Mouse (Mus musculus): ENCODE results near the gene Klf17.
"Not testable (repeated sequence)": the region's sequence is repeated elsewhere in the genome, so short reads cannot be mapped to it uniquely, and the experiment has no call there.

Klf17 gene

GRCm38 (mm10) chr4:117765416-117765815 is at the start of gene Klf17:
Gene Klf17 (minus strand): TSS chr4:117765648.
- no peak for DNase-seq (ENCODE audit: low spot score)

DNA sequence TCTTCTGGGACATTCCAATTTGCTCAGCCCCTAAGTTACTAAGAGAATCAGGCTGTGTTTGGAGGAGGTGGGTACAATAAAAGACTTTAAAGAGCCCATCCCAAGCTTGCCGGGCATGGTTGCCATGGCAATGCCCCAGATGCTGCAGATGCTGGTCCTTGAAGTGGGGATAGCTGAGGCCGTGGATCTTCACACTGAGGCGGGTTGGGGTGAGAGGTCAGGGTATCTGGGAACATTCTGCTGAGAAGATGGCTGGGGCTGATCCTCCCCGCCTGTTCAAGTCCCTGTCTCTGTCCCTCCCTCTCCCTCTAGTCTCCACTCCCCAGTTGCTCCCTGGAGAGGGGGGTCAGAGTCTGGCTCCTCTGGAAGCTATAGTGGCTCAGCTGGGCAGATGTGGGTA is 48.9 kb upstream of the Klf17 start:
- DNase-seq (ENCODE audit: low spot score), result no peak

- no peak for DNase-seq (ENCODE audit: low spot score)
These were observed 48.2 kb upstream of the Klf17 start for GRCm38 (mm10) chr4:117813591-117814192.

DNA sequence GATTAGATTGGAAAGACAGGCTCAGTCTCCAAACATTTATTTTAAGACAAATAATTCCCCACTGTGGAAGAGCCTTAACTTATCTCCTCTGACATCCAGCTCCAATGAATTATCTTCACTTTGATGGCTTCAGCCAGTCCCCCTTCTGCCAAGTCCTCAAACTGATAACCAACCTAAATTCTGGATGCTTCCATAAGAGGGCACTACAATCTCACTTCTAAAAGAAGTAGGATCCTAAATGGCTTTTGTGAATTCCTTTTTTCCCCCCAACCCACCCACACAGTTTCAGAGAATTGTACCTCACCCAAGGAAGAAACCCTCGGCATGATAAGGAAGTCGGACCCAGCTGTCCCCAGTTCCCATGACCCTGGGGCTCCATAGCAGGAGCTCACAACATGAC is 45.5 kb upstream of the Klf17 start:
- no peak for DNase-seq (ENCODE audit: low spot score)

DNA sequence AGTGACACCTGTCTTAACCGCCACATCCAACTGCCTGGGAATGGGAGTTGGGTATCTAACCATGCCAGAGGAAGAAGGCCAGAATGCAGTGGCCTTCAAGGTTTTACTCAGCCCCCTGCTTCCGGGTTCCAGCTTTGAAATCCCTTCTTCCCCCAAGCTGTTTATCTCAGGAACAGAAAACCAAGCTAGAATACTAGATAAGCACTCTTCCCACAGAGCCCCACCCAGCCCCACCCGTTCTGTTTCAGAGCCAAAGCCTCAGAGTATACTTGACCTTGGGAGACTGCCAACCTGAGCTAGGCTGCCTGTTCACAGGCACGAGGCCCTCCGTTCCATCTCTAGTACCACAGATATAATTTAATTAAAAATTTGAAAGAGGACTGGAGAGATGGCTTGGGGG is 41.5 kb upstream of the Klf17 start:
- no peak for DNase-seq (ENCODE audit: low spot score)

DNA sequence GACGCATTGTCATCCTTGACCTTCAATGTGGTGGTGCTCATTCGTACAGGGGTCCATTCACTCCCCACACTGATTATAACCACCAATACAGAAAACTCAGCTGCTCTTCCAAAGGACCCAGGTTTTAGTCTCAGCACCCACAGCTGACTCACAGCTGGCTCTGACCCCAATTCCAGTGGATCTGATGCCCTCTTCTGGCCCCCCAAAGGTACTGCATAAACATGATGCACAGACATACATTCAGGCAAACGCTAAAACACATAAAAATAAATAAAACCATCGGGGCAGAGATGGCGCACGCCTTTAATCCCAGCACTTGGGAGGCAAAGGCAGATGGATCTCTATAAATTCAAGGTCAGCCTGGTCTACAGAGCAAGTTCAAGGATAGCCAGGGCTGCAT is 34.5 kb upstream of the Klf17 start:
- DNase-seq (ENCODE audit: low spot score), result no peak

DNA sequence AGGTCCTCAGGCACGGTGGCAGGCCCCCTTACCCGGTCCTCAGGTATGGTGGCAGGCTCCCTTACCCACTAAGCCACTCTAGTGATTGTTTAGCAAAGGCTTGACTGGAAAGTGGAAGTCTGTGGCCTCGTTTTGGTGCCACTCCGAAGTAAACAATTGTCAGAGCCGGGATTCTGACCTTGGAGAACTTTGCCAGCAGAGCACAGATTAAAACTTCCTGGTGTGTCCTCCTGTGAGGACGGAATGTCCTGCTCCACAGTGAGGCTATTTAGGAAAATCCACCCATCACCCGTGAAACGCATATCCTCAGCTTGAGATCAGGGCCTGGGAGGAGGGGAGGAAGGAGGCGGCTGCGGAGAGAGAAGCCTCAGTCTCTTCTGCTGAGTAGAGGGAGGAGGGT is 22.9 kb upstream of the Klf17 start:
- no peak for DNase-seq (ENCODE audit: low spot score)

DNA sequence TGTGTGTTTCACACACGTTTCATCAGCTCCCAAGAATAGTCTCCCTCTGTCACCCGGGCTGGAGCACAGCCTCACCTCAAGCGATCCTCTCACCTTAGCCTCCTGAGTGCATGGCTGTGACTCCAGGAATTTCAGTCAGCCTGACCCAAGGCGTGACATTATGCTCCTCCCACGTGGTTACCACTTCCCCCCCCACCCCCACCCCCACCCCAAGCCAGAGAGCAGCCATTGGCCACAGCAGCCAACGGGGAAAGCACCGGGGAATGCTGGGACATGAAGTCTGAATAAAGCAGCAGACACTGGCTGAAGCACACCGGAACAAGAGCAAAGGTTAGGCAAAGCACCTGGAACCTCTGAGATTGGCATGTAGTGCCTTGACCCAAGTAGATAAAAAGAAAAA is 21.5 kb upstream of the Klf17 start:
- DNase-seq (ENCODE audit: low spot score), result no peak

- DNase-seq (ENCODE audit: low spot score), result no peak
These were observed 17.5 kb upstream of the Klf17 start for GRCm38 (mm10) chr4:117782908-117783307.

DNA sequence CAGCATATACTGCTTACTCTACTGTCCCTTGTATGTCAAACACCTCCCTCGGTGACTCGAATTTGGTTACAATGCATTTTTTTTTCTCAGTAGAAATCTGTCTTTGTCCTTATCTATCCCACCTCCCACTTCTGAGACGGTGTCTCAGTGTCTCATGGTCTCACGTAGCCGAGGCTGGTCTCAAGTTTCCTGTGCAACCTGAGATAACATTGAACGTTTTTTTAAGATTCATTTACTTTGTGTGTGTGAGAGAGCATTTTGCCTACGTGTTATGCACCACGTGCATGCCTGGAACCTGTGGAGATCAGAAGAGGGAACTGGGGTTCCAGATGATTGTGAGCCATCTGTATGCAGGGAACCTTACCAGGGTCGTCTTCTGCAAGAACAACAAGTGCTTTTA is 7.5 kb upstream of the Klf17 start:
- no peak for DNase-seq (ENCODE audit: low spot score)

DNA sequence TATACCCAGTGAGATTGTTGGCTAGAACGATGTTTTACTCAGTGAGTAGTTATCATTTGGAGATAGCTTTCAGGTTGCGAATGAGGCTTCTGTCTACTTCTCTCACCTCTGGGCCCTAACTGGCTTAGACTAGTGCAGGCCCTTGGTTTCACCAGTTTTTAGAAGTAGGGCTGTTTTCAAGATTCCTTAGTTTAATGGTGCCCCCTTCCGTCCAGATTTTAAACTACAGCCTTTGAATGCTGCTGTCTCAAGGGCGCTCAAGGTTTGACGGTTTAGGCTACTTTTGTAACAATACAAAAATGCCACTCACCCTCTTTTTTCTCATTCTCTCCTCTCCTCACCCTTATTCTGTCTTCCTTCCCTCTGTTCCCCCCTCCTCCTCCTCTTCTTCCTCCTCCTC is 5.5 kb upstream of the Klf17 start:
- DNase-seq (ENCODE audit: low spot score), result peak; percentile 85

DNA sequence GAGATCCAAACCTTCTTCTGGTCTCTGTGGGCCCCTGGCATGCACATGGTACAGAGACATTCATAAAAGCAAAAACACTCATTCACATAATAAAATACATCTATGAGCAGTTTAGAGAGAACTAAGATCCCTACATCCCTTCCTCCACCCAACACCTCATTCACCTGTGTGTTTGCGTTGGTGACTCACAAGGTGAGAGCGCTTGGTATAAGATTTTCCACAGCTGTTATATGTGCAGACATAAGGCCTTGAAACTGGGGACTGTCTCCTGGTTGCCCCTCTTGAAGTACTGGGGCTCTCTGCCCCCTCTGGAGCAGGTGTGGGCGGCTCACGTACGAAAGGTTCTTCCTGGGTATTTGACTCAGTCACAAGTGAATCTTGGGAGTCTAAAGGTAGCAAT is 5.3 kb downstream of the Klf17 start:
- DNase-seq (ENCODE audit: low spot score), result no peak

DNA sequence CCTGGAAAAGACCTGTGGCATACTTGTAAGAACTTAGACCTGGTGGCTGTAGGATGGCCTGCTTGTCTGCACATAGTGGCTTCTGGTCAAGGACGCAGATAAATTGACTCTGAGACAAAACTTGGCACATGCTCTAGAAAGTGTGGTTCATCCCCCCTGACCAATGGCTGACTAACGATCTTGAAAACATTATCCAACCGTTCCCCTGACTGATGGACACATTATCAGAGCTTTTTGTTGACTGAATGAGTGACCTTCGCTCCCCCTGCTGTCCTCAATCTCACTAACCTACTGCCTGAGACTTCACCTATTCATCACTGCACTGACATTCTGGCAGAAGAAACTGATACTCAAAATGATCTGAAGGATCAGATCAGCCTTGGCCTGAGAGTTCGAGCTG is 13.0 kb downstream of the Klf17 start:
- not testable (repeated sequence) for DNase-seq (ENCODE audit: low spot score)

GRCm38 (mm10) chr4:117737559-117737958 is 27.9 kb downstream of the Klf17 start:
- DNase-seq (ENCODE audit: low spot score), result no peak

DNA sequence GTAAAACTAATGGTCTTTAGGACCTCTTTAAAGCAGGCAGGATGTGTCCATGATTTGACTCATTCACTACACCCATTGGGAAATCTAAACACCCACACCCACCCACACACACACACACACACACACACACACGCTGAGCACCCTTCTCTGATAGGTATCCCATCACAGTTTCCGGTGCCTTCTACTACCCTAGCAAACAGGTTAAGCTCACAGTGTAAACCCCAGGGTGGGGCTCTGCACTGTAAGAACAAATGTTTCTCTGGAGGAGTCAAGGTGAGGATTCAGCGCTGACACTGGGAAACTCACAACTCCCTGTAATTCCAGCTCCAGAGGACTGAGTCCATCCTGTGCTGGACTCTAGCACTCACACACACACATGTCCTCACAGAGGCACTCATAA is 33.5 kb downstream of the Klf17 start:
- DNase-seq (ENCODE audit: low spot score), result no peak

DNA sequence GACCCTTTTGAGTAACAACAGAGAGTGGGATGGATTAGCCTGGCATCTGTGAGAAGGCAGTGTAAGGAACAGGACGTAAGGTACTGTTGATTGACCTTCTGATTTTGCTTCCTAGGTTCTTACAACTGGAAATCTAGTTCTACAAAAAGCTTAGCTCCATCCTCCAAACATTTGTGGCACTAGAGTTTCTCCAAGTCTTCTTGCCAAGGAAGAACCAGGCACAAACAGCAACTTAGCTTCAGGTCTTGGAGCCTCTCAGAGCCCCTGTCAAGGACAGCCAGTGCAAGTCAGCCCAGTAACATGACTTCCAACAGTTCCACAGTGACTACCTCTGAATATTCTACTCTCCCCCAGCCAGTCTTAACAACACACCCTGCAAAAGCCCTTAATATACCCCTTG is 41.3 kb downstream of the Klf17 start, which contains the start of gene Gm12845:
Gene Gm12845 (plus strand): TSS at position 301 of the 400 bp plus-strand sequence.
- DNase-seq (ENCODE audit: low spot score), result no peak

DNA sequence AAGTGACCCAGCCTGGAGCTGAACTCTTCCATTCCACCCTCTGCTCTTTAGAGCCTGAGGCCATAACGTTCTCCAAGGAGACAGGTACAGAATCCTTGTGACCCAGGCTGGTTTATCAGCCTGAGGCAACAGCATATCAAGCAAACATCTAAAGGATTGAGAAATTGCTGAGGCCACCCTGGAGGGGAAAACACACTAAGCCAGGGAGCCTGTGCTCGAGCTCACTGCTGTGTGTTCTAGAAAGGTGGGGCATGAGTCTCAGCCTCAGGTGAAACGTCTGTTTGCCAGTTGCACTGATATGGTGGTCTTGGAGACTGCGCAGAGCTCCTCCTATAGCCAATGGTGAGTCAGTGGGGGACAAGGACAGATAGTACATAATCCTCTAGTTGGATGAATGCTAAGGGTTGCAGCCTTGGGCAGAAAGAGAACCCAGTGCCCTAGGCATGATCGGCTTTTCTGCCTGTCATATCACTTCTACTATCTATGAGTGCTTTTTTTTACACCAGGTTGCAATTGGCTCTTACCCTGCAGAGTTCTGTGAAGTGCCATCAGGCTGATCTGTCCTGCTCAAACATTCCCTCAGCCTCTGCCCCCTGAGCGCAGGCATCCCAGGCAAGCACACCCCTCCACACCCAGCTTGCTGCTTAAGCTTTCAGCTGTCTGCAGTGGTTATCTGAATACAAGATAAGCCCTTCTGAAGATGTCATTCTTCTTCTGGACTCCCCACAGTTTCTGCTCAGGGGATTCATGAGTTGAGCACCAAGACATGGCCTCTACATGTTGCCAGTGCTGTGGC is 51.9 kb downstream of the Klf17 start:
- no peak for DNase-seq (ENCODE audit: low spot score)

DNA sequence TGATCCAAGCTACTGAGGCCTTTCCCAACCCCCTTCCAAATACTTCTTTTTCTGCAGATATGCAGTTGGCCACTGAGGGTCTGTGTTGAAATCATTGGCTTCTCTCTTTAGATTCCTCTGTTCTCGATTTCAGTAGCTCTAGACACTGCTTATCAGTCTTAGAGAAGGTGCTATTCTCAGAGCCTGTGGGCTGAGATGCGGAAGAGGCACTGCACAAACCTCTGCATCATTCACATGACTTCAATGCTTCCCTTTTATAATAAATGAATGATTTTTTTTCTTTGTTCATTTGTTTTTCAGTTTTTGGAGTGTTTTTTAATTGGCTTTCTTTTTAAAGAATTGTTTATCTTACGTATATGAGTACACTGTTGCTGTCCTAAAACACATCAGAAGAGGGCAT is 53.1 kb downstream of the Klf17 start:
- no peak for DNase-seq (ENCODE audit: low spot score)

DNA sequence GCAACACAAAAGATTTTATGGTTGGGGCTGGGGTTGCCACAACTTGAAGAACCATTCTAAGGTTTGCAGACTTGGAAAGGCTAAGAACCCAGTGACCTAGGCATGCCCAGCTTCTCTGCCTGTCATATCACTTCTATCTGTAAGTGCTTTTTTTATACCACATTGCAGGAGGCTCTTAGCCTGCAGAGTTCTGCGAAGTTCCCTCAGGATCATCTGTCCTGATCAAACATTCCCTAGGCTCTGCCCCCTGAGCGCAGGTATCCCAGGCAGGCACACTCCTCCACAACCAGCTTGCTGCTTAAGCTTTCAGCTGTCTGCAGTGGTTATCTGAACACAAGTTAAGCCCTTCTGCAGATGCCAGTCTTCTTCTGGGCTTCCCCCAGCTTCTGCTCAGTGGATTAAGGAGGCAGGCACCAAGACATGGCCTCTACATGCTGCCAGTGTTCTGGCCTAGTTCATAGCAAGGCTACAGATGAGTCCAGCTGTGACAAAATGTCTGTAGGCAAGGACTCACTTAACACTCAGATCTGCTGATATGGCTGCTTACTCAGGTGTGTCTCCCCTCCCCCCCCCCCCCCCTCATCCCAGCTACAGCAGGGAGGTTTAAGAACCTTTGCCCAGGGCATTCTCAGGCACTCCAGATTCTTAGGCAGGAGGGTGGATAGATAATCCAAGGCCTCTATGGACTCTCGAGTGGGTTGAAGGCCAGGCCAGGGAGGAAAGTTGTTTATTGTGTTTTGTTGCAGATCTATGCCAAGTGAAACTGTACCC is 56.5 kb downstream of the Klf17 start:
- DNase-seq (ENCODE audit: low spot score), result no peak

Data from layer of hippocampus, adult 11-12 months (tissue).